Mouse (Mus musculus): ENCODE results near the gene Rab34. TPM values are rescaled to one million over a fixed set of nuclear protein-coding genes. Genes with fewer than 3 reads are reported as not detected.
"Not testable (repeated sequence)": the region's sequence is repeated elsewhere in the genome, so short reads cannot be mapped to it uniquely, and the experiment has no call there.

Rab34 gene
- polyA plus RNA-seq, 1 experiment from 2014 or later: 60.9 TPM

DNA sequence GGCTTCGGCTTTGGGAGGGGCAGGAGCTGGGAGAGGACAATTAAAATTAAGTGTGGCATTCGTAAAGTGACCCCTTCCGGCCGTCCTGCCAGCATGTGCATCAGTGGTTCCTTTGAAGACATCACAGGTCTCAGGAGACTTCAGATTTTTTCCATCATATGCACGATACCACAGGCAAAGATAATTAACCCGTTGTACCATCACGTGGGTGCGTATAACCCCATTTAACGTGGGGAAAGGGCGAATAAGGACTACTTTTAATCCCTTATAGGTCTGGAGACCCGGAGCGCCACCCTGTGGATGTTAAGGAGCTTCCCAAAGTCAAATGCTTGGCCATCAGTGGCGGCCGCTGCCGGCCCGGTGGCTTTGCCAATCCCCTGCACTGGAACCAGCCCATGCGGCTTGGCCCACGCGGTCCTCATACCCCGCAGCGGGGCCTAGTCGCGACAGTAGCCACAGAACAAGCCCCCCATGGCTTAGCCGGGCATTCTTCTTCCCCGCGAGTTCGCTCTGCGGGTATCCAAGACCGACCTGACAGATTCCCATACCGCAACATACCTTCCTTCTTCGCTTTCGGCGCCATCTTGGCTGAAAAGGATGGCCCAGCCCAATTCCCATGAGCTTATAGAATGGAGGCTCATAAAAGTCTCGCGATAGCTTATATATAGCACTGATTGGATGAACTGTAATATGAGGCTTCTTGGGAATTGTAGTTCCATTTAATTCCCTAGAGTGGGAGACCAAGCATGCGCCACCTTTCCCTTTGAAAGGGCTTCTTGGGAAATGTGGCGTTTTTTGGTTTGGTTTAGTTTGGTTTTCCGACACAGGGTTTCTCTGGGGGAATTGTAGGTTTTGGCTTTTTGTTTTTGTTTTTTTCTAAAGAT, 5.0 kb upstream of the Rab34 start, which contains the start of gene Rpl23a:
TSS of gene Rpl23a (minus strand) at position 624 of the 884 bp plus-strand sequence.
- peak within 1 kb of the TSS; percentile 73 for H3K4me3 ChIP-seq
- peaks cover 34% of the 10 kb centered on the region for H3K36me3 ChIP-seq

DNA sequence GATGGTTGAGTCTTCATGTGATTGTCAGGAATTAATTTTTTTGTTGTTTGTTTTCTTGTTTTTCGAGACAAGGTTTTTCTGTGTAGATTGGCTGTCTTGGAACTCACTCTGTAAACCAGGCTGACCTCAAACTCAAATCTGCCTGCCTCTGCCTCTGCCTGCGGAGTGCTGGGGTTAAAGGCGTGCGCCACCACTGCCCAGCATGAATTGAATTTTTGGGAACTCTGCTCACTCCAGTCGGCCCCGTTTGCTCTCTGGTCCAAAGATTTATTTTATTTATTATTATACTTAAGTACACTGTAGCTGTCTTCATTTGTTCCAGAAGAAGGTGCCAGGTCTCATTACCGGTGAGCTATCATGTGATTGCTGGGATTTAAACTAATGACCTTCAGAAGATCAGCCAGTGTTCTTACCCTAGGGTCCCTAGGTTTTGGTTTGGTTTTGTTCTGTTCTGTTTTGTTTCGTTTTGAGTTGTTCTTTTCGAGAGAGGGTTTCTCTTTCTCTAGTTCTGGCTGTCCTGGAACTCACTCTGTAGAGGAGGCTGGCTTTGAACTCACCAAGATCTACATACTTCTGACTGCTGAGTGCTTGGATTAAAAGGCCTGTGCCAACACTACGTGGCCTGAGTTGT, 4.2 kb upstream of the Rab34 start:
- H3K36me3 ChIP-seq: peaks cover 34% of the 10 kb centered on the region
- peak overlapping the region; percentile 29; the same call in 1 of the 2 replicates for H3K27ac ChIP-seq (replicated peaks)
- WGBS: 49% methylated on average over 10 of the region's 10 CpGs
- peaks cover 42% of the 10 kb centered on the region for H3K4me1 ChIP-seq
- H3K9ac ChIP-seq: peak overlapping the region; percentile 61
- H3K4me2 ChIP-seq: peak overlapping the region; percentile 86
- ATAC-seq (ENCODE audit: extremely low read depth, insufficient number of reproducible peaks, low FRiP score, low TSS enrichment): no peak
- H3K27me3 ChIP-seq (replicated peaks): no peaks in the 10 kb centered on the region; the same call in 1 of the 2 replicates
- H3K4me3 ChIP-seq: peak overlapping the region; percentile 73
- H3K9me3 ChIP-seq: no peaks in the 10 kb centered on the region

More for the DNA sequence above, 5.0 kb upstream of the Rab34 start, which contains the start of gene Rpl23a:
- Histone ChIP-seq H3K9me3 (no peaks in the 10 kb centered on the region), H3K4me2 (peak within 1 kb of the TSS; percentile 86), H3K27ac (replicated peaks) (peak within 1 kb of the TSS; percentile 89), H3K27me3 (replicated peaks) (no peaks in the 10 kb centered on the region), H3K4me1 (peaks cover 44% of the 10 kb centered on the region), H3K9ac (peak within 1 kb of the TSS; percentile 92)
- peak; percentile 76 for ATAC-seq (ENCODE audit: extremely low read depth, insufficient number of reproducible peaks, low FRiP score, low TSS enrichment)
- under 1% methylated on average over 38 of the region's 38 CpGs for WGBS

DNA sequence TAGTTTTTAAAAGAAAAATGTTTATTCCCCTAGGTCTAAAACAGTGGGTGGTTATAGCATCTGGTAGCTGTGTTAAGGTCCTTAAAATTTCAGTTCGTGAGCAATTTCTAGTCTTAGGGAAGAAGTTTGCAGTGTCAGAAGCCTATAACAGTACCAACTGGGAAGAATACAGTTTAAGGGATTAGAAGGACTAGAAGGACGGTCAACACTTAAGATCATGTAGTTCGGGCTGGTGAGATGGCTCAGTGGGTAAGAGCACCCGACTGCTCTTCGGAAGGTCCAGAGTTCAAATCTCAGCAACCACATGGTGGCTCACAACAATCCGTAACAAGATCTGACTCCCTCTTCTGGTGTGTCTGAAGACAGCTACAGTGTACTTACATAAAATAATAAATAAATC, 3.5 kb upstream of the Rab34 start:
- not testable (repeated sequence) for H3K27me3 ChIP-seq (replicated peaks); ATAC-seq (ENCODE audit: extremely low read depth, insufficient number of reproducible peaks, low FRiP score, low TSS enrichment); H3K9ac ChIP-seq; H3K4me3 ChIP-seq; H3K9me3 ChIP-seq; H3K27ac ChIP-seq (replicated peaks); H3K4me2 ChIP-seq
- WGBS: 91% methylated on average over 6 of the region's 6 CpGs
- Histone ChIP-seq H3K4me1 (peaks cover 41% of the 10 kb centered on the region), H3K36me3 (peaks cover 29% of the 10 kb centered on the region)

DNA sequence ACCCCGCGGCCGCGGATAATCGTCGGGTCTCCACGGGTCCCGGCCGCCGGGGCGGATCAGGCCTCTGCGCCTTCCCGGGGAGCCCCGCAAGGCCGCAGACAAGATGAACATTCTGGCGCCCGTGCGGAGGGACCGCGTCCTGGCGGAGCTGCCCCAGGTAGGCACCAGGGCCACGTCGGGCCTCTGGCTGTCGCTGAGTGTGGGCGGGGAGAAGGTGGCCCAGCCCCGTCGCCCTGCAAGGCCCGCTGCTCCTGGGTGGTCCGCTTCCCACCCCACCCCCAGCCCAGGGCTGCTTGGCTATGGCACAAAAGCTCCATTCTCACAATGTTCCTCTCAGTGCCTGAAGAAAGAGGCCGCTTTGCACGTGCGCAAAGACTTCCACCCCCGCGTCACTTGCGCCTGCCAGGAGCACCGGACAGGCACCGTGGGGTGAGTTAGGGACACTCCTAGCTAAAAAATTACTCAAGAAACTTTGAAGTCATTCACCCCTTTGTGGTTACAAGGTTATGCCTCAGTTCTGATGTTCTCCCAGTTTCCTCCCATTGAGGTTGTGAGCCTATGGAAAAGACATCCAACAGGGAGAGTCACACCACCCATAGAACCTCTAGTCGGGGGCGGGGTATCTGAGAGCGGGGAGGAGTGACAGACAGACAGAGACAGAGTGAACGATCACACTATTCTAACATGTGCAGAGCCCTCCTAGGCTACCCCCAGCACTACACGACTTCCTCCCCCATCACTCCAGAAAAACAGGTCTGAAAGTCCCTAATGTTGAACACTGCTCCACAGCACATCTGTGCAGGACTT, 1.2 kb downstream of the Rab34 start:
- Histone ChIP-seq H3K4me3 (peak overlapping the region; percentile 80), H3K4me2 (peak overlapping the region; percentile 83), H3K4me1 (peaks cover 24% of the 10 kb centered on the region), H3K9me3 (no peaks in the 10 kb centered on the region), H3K9ac (peak overlapping the region; percentile 95), H3K36me3 (peaks cover 35% of the 10 kb centered on the region), H3K27me3 (replicated peaks) (no peaks in the 10 kb centered on the region; the same call in 1 of the 2 replicates), H3K27ac (replicated peaks) (peak overlapping the region; percentile 97)
- ATAC-seq (ENCODE audit: extremely low read depth, insufficient number of reproducible peaks, low FRiP score, low TSS enrichment): peak; percentile 64; the same call in 1 of the 2 replicates
- 1% methylated on average over 42 of the region's 42 CpGs for WGBS

DNA sequence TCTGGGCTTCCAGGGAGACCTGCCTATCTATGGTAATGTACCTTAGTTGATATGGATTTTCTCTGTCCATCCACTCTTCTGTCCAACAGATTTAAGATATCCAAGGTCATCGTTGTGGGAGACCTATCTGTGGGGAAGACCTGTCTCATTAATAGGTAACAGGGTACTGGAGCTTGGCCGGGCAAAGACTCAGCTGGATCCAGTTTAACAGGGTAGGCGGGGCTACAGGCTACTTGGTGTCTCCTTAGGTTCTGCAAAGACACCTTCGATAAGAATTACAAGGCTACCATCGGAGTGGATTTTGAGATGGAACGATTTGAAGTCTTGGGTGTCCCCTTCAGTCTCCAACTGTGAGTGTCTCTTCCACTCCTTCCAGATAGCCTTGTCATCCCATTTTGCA, 1.8 kb downstream of the Rab34 start:
- Histone ChIP-seq H3K9me3 (no peaks in the 10 kb centered on the region), H3K27me3 (replicated peaks) (no peaks in the 10 kb centered on the region; the same call in 1 of the 2 replicates), H3K4me1 (peaks cover 26% of the 10 kb centered on the region), H3K4me3 (peak overlapping the region; percentile 80), H3K27ac (replicated peaks) (peak overlapping the region; percentile 97), H3K36me3 (peaks cover 35% of the 10 kb centered on the region), H3K9ac (peak overlapping the region; percentile 95), H3K4me2 (peak overlapping the region; percentile 83)
- 61% methylated on average over 6 of the region's 6 CpGs for WGBS
- ATAC-seq (ENCODE audit: extremely low read depth, insufficient number of reproducible peaks, low FRiP score, low TSS enrichment): no peak

DNA sequence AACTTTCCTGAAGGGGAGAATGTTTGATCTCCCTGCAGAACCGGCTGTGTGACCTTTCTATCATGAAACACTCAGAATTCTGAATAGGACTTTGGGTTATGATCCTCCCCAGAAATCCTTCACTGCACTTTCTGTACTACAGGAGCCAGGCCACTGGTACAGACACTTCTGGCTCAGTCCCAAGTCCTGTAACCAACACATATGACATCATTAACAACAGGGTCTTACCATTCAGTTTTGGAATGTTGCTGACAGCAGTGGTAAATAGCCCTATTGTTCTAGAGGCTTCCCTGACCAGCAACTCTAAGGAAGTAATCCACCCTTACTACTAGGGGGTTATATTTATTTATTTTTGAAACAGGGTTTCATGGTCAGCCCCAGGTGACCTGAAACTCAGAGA, 4.9 kb downstream of the Rab34 start, which contains the start of gene Proca1:
TSS of gene Proca1 (plus strand) at position 280 of the 400 bp plus-strand sequence.
- WGBS: 56% methylated on average over 1 of the region's 1 CpGs
- H3K9me3 ChIP-seq: no peaks in the 10 kb centered on the region
- H3K36me3 ChIP-seq: peaks cover 35% of the 10 kb centered on the region
- H3K4me3 ChIP-seq: peak within 1 kb of the TSS; percentile 62
- H3K4me2 ChIP-seq: peak within 1 kb of the TSS; percentile 76
- H3K27ac ChIP-seq (replicated peaks): no peak within 1 kb of the TSS
- no peaks in the 10 kb centered on the region; the same call in 1 of the 2 replicates for H3K27me3 ChIP-seq (replicated peaks)
- peaks cover 28% of the 10 kb centered on the region for H3K4me1 ChIP-seq
- H3K9ac ChIP-seq: no peak within 1 kb of the TSS
- no peak for ATAC-seq (ENCODE audit: extremely low read depth, insufficient number of reproducible peaks, low FRiP score, low TSS enrichment)

DNA sequence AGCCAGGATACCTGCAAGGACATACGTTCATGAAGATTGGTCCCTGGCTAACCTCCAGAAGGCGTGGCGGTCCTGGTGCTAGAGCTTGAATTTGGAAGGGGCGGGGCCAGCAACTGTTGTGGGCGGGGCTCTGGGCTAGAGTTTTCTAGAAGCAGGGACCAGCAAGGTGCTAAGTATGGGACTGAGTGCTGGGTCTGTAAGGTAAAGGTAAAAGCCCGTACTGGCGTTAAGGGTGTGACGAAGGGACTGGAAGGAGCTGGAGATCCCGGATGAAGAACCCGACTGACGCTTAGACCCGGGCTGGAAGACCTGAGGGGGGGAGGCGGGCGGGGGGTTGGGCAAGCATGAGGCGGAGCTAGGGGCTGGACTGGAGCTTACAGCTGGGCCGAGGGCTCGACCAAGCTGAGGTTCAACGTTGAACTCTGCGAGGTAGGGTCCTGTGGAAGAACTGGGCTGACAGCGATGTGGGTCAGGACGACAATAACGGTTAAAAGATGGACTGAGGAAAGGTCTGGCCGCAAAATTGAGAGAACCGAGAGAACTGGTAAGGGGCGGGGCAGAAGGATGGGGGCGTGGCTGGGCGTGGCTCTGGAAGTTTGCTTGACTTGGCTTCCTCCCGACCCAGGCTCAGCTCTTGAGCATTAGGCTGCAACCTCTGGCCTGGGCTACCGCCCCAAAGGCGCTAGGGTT, 6.3 kb downstream of the Rab34 start:
- peak overlapping the region; percentile 62 for H3K4me3 ChIP-seq
- H3K4me2 ChIP-seq: peak overlapping the region; percentile 76
- peak overlapping the region; percentile 29; the same call in 1 of the 2 replicates for H3K27ac ChIP-seq (replicated peaks)
- H3K36me3 ChIP-seq: peaks cover 35% of the 10 kb centered on the region
- 3% methylated on average over 30 of the region's 30 CpGs for WGBS
- peak overlapping the region; percentile 77 for H3K9ac ChIP-seq
- no peaks in the 10 kb centered on the region for H3K27me3 ChIP-seq (replicated peaks)
- peak; percentile 65 for ATAC-seq (ENCODE audit: extremely low read depth, insufficient number of reproducible peaks, low FRiP score, low TSS enrichment)
- H3K9me3 ChIP-seq: no peaks in the 10 kb centered on the region
- H3K4me1 ChIP-seq: peaks cover 23% of the 10 kb centered on the region

DNA sequence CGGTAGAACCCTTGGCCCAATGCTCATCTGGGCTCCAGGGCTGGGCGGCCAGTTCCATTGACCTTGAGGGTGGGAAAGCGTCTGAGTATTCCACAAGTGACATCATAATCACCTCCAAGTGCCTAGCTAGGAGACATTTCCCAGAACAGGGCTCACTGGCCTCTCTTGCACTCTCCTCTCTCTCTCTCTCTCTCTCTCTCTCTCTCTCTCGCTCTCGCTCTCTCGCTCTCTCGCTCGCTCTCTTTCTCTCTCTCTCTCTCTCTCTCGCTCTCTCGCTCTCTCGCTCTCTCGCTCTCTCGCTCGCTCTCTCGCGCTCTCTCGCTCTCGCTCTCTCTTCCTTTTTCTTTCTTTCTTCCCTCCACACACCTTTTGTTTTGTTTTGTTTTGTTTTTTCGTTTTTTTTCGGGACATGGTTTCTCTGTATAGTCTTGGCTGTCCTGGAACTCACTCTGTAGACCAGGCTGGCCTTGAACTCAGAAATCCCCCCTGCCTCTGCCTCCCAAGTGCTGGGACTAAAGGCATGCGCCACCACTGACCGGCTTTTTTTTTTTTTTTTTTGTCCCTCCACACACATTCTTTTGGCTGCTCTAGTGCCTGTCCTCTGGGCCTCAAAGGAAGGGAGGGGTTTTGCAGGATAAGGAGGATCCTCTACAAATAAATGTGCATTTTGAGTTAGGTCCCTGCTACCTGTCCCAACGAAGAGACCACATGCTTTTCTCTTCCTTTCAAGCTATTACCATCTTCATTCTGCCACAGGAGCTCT, 7.1 kb downstream of the Rab34 start:
- H3K9ac ChIP-seq: peak overlapping the region; percentile 77
- no peak for ATAC-seq (ENCODE audit: extremely low read depth, insufficient number of reproducible peaks, low FRiP score, low TSS enrichment)
- no peaks in the 10 kb centered on the region for H3K27me3 ChIP-seq (replicated peaks)
- WGBS: 50% methylated on average over 23 of the region's 23 CpGs
- H3K4me2 ChIP-seq: peak overlapping the region; percentile 76
- H3K9me3 ChIP-seq: no peaks in the 10 kb centered on the region
- H3K4me1 ChIP-seq: peaks cover 16% of the 10 kb centered on the region
- H3K36me3 ChIP-seq: peaks cover 34% of the 10 kb centered on the region
- H3K4me3 ChIP-seq: peak overlapping the region; percentile 62
- H3K27ac ChIP-seq (replicated peaks): peak overlapping the region; percentile 29; the same call in 1 of the 2 replicates

DNA sequence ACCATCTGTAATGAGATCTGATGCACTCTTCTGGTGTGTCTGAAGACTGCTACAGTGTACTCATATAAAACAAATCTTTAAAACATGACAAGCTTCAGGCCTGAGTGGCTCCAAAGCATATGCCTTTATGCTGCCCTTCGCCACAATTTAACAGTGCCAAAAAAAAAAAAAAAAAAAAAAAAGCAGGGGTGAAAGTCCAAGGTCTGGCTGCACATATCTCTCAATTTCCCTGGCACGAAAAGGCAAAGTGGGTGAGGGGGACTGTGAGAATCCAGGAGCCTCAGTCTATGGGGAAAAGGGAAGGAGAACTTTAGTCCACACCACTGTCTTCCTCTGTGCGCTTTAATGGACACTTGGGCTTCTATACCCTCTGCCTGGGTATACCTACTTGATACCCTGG, 14.1 kb downstream of the Rab34 start:
- 86% methylated on average over 3 of the region's 3 CpGs for WGBS
- Histone ChIP-seq H3K27me3 (replicated peaks) (no peaks in the 10 kb centered on the region), H3K27ac (replicated peaks) (no peak overlapping the region), H3K9me3 (no peaks in the 10 kb centered on the region), H3K4me3 (no peak overlapping the region), H3K4me1 (no peaks in the 10 kb centered on the region), H3K4me2 (no peak overlapping the region), H3K9ac (no peak overlapping the region), H3K36me3 (peaks cover 49% of the 10 kb centered on the region)
- ATAC-seq (ENCODE audit: extremely low read depth, insufficient number of reproducible peaks, low FRiP score, low TSS enrichment): no peak

DNA sequence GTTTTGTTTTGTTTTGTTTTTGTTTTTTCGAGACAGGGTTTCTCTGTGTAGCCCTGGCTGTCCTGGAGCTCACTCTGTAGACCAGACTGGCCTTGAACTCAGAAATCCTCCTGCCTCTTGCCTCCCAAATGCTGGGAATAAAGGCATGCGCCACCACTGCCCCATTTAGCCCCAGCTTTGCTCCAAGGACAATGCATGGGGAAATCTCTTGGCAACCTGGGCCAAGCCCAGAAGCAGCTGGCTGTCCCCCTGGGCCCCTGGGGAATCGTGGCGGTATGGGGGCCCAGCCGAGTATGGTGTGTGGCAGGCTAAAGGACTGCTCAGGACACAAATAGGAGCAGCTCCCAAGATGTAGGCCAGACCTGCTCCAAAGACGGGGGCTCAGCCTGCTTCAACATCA, 16.1 kb downstream of the Rab34 start:
- no peaks in the 10 kb centered on the region for H3K9me3 ChIP-seq
- ATAC-seq (ENCODE audit: extremely low read depth, insufficient number of reproducible peaks, low FRiP score, low TSS enrichment): no peak
- H3K4me2 ChIP-seq: no peak overlapping the region
- no peak overlapping the region for H3K9ac ChIP-seq
- H3K4me1 ChIP-seq: no peaks in the 10 kb centered on the region
- H3K27me3 ChIP-seq (replicated peaks): no peaks in the 10 kb centered on the region
- H3K36me3 ChIP-seq: peaks cover 68% of the 10 kb centered on the region
- WGBS: 84% methylated on average over 6 of the region's 6 CpGs
- no peak overlapping the region for H3K27ac ChIP-seq (replicated peaks)
- H3K4me3 ChIP-seq: no peak overlapping the region

Measured in heart, embryonic 13.5 days (tissue).